Mouse (Mus musculus) E14TG2a.4 (cell line): Measurements from ENCODE around the gene Mlxipl.

Experiments used
- CTCF ChIP-seq: conservative IDR thresholded peaks from 2 replicates; pipeline ENCODE4 v1.5.1; 2014; ENCODE audit warnings: low read length
- NANOG ChIP-seq: IDR thresholded peaks from 2 replicates; pipeline ENCODE4 v1.6.1; 2014; ENCODE audit warnings: borderline replicate concordance, low read length, mixed read lengths
- POU5F1 ChIP-seq: IDR thresholded peaks from 2 replicates; pipeline ENCODE4 v1.6.1; 2014; ENCODE audit warnings: low read length, borderline replicate concordance

DNA sequence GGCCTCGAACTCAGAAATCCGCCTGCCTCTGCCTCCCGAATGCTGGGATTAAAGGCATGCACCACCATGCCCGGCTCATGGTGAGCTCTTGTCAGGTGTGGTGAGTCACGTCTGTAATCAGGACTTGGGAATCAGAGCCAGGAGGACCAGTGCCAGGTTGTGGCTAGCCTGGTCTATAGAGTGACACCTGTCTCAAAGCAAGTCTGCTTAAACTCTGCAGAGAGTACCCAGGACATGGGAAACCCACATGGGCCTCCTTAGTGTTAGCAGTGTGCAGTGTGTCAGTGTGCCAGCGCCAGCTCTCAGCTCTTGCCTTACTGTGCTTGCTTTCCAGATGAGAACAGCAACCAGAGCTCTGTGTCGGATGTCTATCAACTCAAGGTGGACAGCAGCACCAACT, 89.9 kb downstream of the Mlxipl start:
- TF ChIP-seq CTCF (no peak), POU5F1 (no peak), NANOG (no peak)
